Mouse (Mus musculus) heart, postnatal 10 days (tissue): ENCODE measurements around the gene Mmel1. TPM values are rescaled to one million over a fixed set of nuclear protein-coding genes. Genes with fewer than 3 reads are reported as not detected.

Source experiments
- DNase-seq, 2 experiments: peaks; one replicate each; pipeline ENCODE4 v3.0.0; 2021
- intact Hi-C: fragments of 180-260 bp; cut with DNase I; formaldehyde crosslinking; loops from one replicate; pipeline ENCODE4 v1.15.1; 2025
- total RNA-seq, 2 experiments: library from RNA; stranded (reverse); gene quantifications; 2 replicates each; pipeline ENCODE4 v1.2.3; 2021

Mmel1 gene
- total RNA-seq, 2 experiments from 2014 or later, result 0.32 to 0.48 TPM

GRCm38 (mm10) chr4:154933306-154933907 lies 64.0 kb downstream of the Mmel1 start:
- no peak for DNase-seq
- intact Hi-C loops, result no loop called here

- no peak for DNase-seq
- intact Hi-C loops, result no loop called here
These were observed 65.4 kb downstream of the Mmel1 start for GRCm38 (mm10) chr4:154934800-154935199.

- intact Hi-C loops, result no loop called here
- no peak for DNase-seq
These were observed 66.4 kb downstream of the Mmel1 start for GRCm38 (mm10) chr4:154935788-154936187.

GRCm38 (mm10) chr4:154936542-154937255 lies 67.3 kb downstream of the Mmel1 start:
- DNase-seq, result no peak
- intact Hi-C loops, result no loop called here

- DNase-seq, result no peak
- intact Hi-C loops, result no loop called here
These were observed 68.4 kb downstream of the Mmel1 start for GRCm38 (mm10) chr4:154937746-154938145.

GRCm38 (mm10) chr4:154940156-154940555 lies 70.8 kb downstream of the Mmel1 start:
- intact Hi-C loops, result no loop called here
- DNase-seq, result no peak

- intact Hi-C loops, result no loop called here
These were observed 72.4 kb downstream of the Mmel1 start for GRCm38 (mm10) chr4:154941831-154942230.

GRCm38 (mm10) chr4:154942632-154943322 lies 73.4 kb downstream of the Mmel1 start:
- intact Hi-C loops, result no loop called here

More at GRCm38 (mm10) chr4:154941831-154942230, 72.4 kb downstream of the Mmel1 start:
- DNase-seq, result no peak

GRCm38 (mm10) chr4:154943323-154944039 lies 74.1 kb downstream of the Mmel1 start:
- intact Hi-C loops, result loop anchor here (1.0 to 2.0 kb wide), 5 partner anchors 17 to 121 kb away; partner anchors contain the start of gene Hes5
- DNase-seq, result no peak

More at GRCm38 (mm10) chr4:154942632-154943322, 73.4 kb downstream of the Mmel1 start:
- DNase-seq, result no peak

GRCm38 (mm10) chr4:154944121-154944590 lies 74.8 kb downstream of the Mmel1 start:
- intact Hi-C loops, result loop anchor here (1.0 to 2.0 kb wide), 5 partner anchors 17 to 120 kb away; partner anchors contain the start of gene Hes5
- peak; percentile 85 to 86 for DNase-seq

Other genes starting within 250 kb of the Mmel1 start
- 10 to 100 TPM; 20.7 to 22.2 TPM for gene Prdm16, start 232.7 kb upstream of the Mmel1 start, total RNA-seq
- gene Actrt2, start 201.7 kb upstream of the Mmel1 start, total RNA-seq, result not detected
- under 1 TPM; 0.17 to 0.45 TPM for gene Ttc34, start 32.1 kb upstream of the Mmel1 start, total RNA-seq
- gene Fam213b, start 29.6 kb downstream of the Mmel1 start, total RNA-seq, result 10 to 100 TPM; 61.7 to 64.3 TPM
- 1 to 10 TPM; 4.1 to 5.7 TPM for gene Tnfrsf14, start 59.0 kb downstream of the Mmel1 start, total RNA-seq
- not detected for gene Hes5, start 91.3 kb downstream of the Mmel1 start, total RNA-seq
- 10 to 100 TPM; 36.5 to 36.8 TPM for gene Pank4, start 94.5 kb downstream of the Mmel1 start, total RNA-seq
- gene Plch2, start 187.2 kb downstream of the Mmel1 start, total RNA-seq, result not detected
- gene Pex10, start 197.4 kb downstream of the Mmel1 start, total RNA-seq, result 10 to 100 TPM; 18.4 to 23.7 TPM
- 10 to 100 TPM; 71.8 to 77.3 TPM for gene Rer1, start 216.8 kb downstream of the Mmel1 start, total RNA-seq
- gene Morn1, start 217.0 kb downstream of the Mmel1 start, total RNA-seq, result 1 to 10 TPM; 2.8 to 3.8 TPM